Mouse (Mus musculus): ENCODE measurements around the gene Rcn3. TPM values are rescaled to one million over a fixed set of nuclear protein-coding genes. Genes with fewer than 3 reads are reported as not detected.

Rcn3 gene
- total and polyA plus RNA-seq, 2 experiments from 2014 or later, result 24.2 to 31.9 TPM

DNA sequence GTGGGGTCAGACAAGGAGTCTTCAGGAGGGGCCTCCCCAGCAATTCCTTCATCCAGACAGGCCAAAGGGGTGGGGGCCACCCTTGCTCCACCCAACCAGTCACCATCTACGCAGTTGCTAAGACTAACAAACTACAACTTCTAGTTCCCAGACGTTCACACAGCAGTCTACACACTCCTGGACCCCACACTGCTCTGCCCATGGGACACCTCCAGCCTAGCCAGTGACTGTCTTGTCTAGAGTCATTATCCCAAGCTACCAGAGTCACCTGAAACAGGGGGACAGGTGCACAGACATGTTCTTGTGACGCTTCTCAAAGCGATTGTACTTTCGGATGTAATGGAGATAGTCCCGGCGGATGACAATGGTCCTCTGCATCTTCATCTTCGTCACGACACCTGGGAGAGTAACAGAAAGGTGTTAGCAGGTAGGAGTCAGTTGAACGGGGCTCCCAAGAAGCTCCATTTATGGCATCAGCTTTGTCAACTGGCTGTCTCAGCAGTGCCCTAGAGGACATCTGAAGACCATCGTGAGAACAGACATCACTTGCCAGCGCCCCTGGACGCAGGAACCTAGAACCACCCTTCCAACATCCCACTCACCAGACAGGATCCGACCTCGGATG is 30.7 kb upstream of the Rcn3 start:
- peak overlapping the region; percentile 88 for H3K4me2 ChIP-seq (ENCODE audit: low read depth, low read length, poor library complexity, severe bottlenecking)
- H3K9me3 ChIP-seq (ENCODE audit: low read length), result no peaks in the 10 kb centered on the region
- 86% methylated on average over 15 of the region's 15 CpGs for WGBS
- H3K36me3 ChIP-seq (ENCODE audit: insufficient read depth, low read length), result peaks cover 50% of the 10 kb centered on the region
- no peaks in the 10 kb centered on the region for H3K27me3 ChIP-seq (ENCODE audit: insufficient read depth, low read length)
- ATAC-seq (ENCODE audit: low FRiP score) (no peak), DNase-seq (ENCODE audit: low spot score) (no peak)
- peak overlapping the region; percentile 99 for H3K9ac ChIP-seq (replicated peaks; ENCODE audit: low read length, poor library complexity, severe bottlenecking)
- no peak overlapping the region for H3K27ac ChIP-seq (ENCODE audit: low read depth, low read length)
- peaks cover 6% of the 10 kb centered on the region for H3K4me1 ChIP-seq (ENCODE audit: insufficient read depth, low read length)
- TF ChIP-seq CTCF (IDR thresholded peaks at IDR 0.05), result no peak
- H3K4me3 ChIP-seq (ENCODE audit: low read depth, low read length), result peak overlapping the region; percentile 84; the same call in 1 of the 2 replicates

DNA sequence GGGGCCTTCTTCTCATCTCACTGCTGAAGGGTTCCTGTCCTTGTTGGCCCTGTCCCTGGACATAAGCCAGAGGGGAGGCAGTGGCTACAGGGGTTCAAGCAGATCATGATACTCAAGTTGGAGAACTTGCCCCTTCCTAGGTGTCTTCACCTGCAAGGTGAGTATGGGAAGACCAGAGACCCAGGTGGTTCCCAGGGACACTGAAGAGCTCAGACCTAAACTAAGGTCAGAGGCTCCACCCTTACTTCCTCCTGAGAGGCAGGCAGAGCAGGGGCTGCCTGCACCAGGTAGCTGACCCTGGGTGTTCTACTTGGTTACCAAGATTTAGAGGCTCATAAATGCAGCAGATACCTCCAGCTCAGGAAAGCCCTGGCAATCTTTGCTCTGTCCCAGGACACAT is 29.9 kb upstream of the Rcn3 start:
- Histone ChIP-seq H3K27me3 (ENCODE audit: insufficient read depth, low read length) (no peaks in the 10 kb centered on the region), H3K4me2 (ENCODE audit: low read depth, low read length, poor library complexity, severe bottlenecking) (no peak overlapping the region), H3K27ac (ENCODE audit: low read depth, low read length) (no peak overlapping the region), H3K36me3 (ENCODE audit: insufficient read depth, low read length) (peaks cover 50% of the 10 kb centered on the region), H3K9me3 (ENCODE audit: low read length) (no peaks in the 10 kb centered on the region), H3K4me1 (ENCODE audit: insufficient read depth, low read length) (peaks cover 3% of the 10 kb centered on the region), H3K4me3 (ENCODE audit: low read depth, low read length) (no peak overlapping the region), H3K9ac (replicated peaks; ENCODE audit: low read length, poor library complexity, severe bottlenecking) (0 out of 2 replicates have a peak overlapping the region, but pooled peaks have one; percentile 19)
- DNase-seq (ENCODE audit: low spot score) (no peak), ATAC-seq (ENCODE audit: low FRiP score) (no peak)
- no peak for TF ChIP-seq CTCF (IDR thresholded peaks at IDR 0.05)

DNA sequence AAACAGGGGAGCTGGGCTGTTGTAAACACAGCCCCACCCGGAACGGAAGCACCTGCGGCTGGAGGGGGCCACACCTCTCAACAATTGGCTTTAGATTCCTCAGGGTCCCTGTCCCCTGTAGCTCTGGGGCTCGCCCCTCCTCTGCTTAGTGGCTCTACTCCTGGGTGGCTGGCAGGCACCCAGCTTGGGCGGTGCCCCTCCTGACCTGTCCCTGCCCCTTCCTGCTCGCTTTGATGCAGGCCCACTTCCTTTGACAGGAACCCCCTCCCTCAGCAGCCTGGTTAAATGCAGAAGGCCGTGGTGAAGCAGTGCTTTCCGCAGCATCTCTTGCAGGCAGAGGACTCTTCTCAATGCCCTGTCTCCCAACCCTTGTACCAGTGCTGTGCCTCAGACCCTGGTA is 29.4 kb upstream of the Rcn3 start:
- DNase-seq (ENCODE audit: low spot score) (no peak), ATAC-seq (ENCODE audit: low FRiP score) (no peak)
- no peak for TF ChIP-seq CTCF (IDR thresholded peaks at IDR 0.05)
- WGBS, result 70% methylated on average over 8 of the region's 8 CpGs
- Histone ChIP-seq H3K4me1 (ENCODE audit: insufficient read depth, low read length) (peaks cover 3% of the 10 kb centered on the region; the same call in 1 of the 2 replicates), H3K36me3 (ENCODE audit: insufficient read depth, low read length) (peaks cover 45% of the 10 kb centered on the region), H3K9me3 (ENCODE audit: low read length) (no peaks in the 10 kb centered on the region), H3K27ac (ENCODE audit: low read depth, low read length) (0 out of 2 replicates have a peak overlapping the region, but pooled peaks have one; percentile 12), H3K27me3 (ENCODE audit: insufficient read depth, low read length) (no peaks in the 10 kb centered on the region), H3K4me2 (ENCODE audit: low read depth, low read length, poor library complexity, severe bottlenecking) (no peak overlapping the region), H3K9ac (replicated peaks; ENCODE audit: low read length, poor library complexity, severe bottlenecking) (0 out of 2 replicates have a peak overlapping the region, but pooled peaks have one; percentile 19), H3K4me3 (ENCODE audit: low read depth, low read length) (no peak overlapping the region)

DNA sequence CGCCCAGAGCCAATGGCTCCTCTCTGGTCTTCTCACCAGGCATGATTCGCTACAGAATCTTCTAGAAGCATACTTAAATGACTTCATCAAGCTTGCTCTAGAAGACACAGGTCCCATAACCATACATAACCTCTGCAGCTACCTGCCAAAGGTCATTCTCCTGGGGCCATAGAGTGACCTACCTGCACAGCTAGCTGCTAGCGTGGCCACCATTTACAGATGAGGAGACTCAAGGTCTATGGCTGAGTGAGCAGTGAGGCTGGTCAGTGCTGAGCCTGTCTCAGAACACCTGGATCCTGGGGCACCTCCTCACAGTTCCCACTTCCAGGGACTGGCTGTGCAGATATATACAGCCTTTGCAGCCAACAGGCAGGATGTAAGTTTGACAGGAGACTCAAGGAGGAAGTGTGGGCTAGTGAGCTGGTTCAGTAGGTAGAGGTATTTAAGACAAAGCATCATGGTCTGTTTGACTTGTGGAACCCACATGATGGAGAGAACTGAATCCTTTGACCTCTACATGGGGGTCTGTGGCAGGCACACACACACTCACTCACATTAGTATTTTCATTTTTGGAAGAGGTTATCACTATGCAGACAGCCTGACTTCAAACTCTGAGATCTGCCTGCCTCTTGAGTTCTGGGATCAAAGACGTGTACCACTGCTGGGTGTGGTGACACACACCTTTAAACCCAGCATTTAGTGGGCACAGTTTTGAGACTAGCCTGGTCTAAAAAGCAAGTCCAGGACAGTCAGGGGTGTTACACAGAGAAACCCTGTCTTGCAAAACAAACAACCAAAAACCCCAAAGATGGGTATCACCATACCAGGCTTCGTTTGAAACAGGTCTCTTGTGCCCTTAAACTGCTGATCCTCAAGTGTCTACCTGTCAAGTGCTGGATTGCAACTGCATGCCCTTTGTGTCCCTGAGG is 28.0 kb upstream of the Rcn3 start:
- H3K27me3 ChIP-seq (ENCODE audit: insufficient read depth, low read length), result no peaks in the 10 kb centered on the region
- no peaks in the 10 kb centered on the region for H3K9me3 ChIP-seq (ENCODE audit: low read length)
- ATAC-seq (ENCODE audit: low FRiP score) (no peak), DNase-seq (ENCODE audit: low spot score) (no peak)
- no peak overlapping the region for H3K27ac ChIP-seq (ENCODE audit: low read depth, low read length)
- 85% methylated on average over 5 of the region's 5 CpGs for WGBS
- no peak overlapping the region for H3K9ac ChIP-seq (replicated peaks; ENCODE audit: low read length, poor library complexity, severe bottlenecking)
- H3K4me3 ChIP-seq (ENCODE audit: low read depth, low read length), result no peak overlapping the region
- H3K4me2 ChIP-seq (ENCODE audit: low read depth, low read length, poor library complexity, severe bottlenecking), result no peak overlapping the region
- H3K36me3 ChIP-seq (ENCODE audit: insufficient read depth, low read length), result peaks cover 34% of the 10 kb centered on the region
- peaks cover 3% of the 10 kb centered on the region; the same call in 1 of the 2 replicates for H3K4me1 ChIP-seq (ENCODE audit: insufficient read depth, low read length)
- TF ChIP-seq CTCF (IDR thresholded peaks at IDR 0.05), result no peak

DNA sequence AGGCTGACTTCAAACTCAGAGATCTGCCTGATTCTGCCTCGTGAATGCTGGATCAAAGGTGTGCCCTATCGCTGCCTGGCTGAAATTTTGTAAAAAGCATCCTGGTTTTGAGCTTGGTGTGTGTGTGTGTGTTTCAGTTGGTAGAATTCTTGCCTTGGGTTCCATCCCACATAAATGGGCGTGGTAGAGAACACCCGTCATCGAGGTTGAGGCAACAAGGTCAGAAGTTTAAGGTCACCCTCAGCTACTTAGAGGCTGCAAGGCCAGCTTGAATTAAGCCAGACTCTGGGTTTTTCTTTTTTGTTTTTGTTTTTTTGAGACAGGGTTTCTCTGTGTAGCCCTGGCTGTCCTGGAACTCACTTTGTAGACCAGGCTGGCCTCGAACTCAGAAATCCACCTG is 26.3 kb upstream of the Rcn3 start:
- no peaks in the 10 kb centered on the region for H3K27me3 ChIP-seq (ENCODE audit: insufficient read depth, low read length)
- no peak overlapping the region for H3K27ac ChIP-seq (ENCODE audit: low read depth, low read length)
- no peak overlapping the region for H3K9ac ChIP-seq (replicated peaks; ENCODE audit: low read length, poor library complexity, severe bottlenecking)
- H3K9me3 ChIP-seq (ENCODE audit: low read length), result no peaks in the 10 kb centered on the region
- ATAC-seq (ENCODE audit: low FRiP score), result no peak
- no peak overlapping the region for H3K4me3 ChIP-seq (ENCODE audit: low read depth, low read length)
- 93% methylated on average over 6 of the region's 6 CpGs for WGBS
- TF ChIP-seq CTCF (IDR thresholded peaks at IDR 0.05), result no peak
- H3K4me1 ChIP-seq (ENCODE audit: insufficient read depth, low read length), result peaks cover 3% of the 10 kb centered on the region; the same call in 1 of the 2 replicates
- H3K4me2 ChIP-seq (ENCODE audit: low read depth, low read length, poor library complexity, severe bottlenecking), result no peak overlapping the region
- DNase-seq (ENCODE audit: low spot score), result no peak
- peaks cover 34% of the 10 kb centered on the region for H3K36me3 ChIP-seq (ENCODE audit: insufficient read depth, low read length)

DNA sequence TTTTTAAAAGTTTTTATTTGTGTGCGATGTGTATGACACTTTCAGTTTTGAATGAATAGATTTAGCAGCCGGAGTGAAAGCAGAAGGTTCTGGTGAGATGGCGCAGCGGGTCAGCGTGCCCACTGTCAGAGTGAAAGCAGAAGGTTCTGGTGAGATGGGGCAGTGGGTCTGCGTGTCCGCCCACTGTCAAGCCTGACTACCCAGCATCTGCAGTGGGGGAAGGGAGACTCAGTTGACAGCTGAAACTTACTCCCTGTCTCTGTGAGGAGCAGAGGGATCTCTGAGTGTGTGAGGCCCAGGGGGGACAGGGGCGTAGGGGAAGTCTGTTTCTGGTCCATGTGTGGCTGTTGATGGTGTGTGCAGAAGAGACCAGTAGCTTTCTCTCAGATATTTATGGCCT is 25.5 kb upstream of the Rcn3 start:
- no peak for TF ChIP-seq CTCF (IDR thresholded peaks at IDR 0.05)
- Histone ChIP-seq H3K4me3 (ENCODE audit: low read depth, low read length) (no peak overlapping the region), H3K9me3 (ENCODE audit: low read length) (no peaks in the 10 kb centered on the region), H3K4me2 (ENCODE audit: low read depth, low read length, poor library complexity, severe bottlenecking) (no peak overlapping the region), H3K27ac (ENCODE audit: low read depth, low read length) (no peak overlapping the region), H3K36me3 (ENCODE audit: insufficient read depth, low read length) (peaks cover 33% of the 10 kb centered on the region), H3K9ac (replicated peaks; ENCODE audit: low read length, poor library complexity, severe bottlenecking) (no peak overlapping the region), H3K27me3 (ENCODE audit: insufficient read depth, low read length) (no peaks in the 10 kb centered on the region), H3K4me1 (ENCODE audit: insufficient read depth, low read length) (no peaks in the 10 kb centered on the region; the same call in 1 of the 2 replicates)
- DNase-seq (ENCODE audit: low spot score) (no peak), ATAC-seq (ENCODE audit: low FRiP score) (no peak)
- 81% methylated on average over 8 of the region's 8 CpGs for WGBS
